Mouse (Mus musculus): Measurements from ENCODE around the gene Bcor. TPM values are rescaled to one million over a fixed set of nuclear protein-coding genes. Genes with fewer than 3 reads are reported as not detected.

Gene Bcor
- polyA plus RNA-seq, 1 experiment from 2014 or later: 14.2 TPM

GRCm38 (mm10) chrX:12128165-12129083 is 31.7 kb downstream of the Bcor start:
- DNase-seq (ENCODE audit: low spot score): peak; percentile 56

GRCm38 (mm10) chrX:12127799-12128164 is 32.4 kb downstream of the Bcor start:
- DNase-seq (ENCODE audit: low spot score): no peak

GRCm38 (mm10) chrX:12127106-12127670 is 33.0 kb downstream of the Bcor start:
- no peak for DNase-seq (ENCODE audit: low spot score)

DNA sequence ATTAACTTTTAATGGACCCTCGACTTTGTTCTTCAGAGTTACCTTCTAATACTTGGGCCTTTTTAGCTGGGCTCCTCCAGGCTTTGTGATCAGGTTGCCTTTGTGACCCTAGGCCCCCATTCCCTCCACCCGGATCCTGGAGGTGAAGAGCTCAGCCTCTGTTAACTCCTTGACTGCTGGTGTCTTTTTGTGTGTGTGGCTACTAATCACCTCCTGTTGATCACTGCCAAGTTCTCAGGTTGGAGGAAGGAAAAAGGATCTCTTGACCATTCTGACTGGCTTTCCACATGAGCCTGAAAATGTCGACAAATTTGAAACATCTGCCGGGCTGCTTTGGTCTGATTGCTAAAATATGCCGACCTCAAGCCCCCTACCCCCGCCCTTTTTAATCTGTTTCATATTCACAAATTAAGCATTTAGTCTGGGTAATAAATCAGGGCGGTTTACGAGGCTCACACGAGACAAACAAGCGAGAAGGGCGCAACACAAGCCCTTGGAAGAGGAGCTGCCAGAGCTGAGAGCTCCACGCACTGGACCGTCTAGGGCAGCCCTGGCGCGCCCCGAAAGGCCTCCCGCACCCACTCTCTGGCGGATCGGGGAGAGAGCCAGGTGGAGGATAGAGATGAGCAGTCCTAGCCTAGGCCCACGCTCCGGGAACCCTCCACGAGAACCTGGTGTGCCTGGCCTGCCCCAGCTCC is 33.6 kb downstream of the Bcor start:
- DNase-seq (ENCODE audit: low spot score): no peak

GRCm38 (mm10) chrX:12124571-12124970 is 35.6 kb downstream of the Bcor start:
- DNase-seq (ENCODE audit: low spot score): no peak

DNA sequence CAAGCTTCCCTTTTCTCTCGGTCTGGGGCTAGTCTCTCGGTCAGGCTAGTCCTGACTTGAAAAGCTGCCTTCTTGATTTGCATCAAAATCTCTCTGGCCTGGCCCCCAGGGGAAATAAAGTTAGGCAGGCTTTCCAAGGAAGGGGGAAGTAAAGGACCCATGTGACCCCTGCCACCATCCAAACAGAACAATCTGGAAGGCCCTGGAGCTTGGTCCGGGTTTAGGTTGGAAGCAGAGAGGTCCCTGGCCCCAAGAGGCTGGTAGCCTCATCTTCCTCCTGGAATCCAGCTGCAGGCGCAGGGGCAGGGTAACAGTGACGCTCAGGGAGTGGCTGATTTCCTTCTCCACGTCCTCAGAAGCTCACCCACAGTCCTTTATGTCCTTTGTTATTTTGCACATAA is 36.5 kb downstream of the Bcor start:
- DNase-seq (ENCODE audit: low spot score): no peak

- no peak for DNase-seq (ENCODE audit: low spot score)
These were observed 37.4 kb downstream of the Bcor start for GRCm38 (mm10) chrX:12122594-12123331.

- DNase-seq (ENCODE audit: low spot score): no peak
These were observed 40.7 kb downstream of the Bcor start for GRCm38 (mm10) chrX:12119476-12119875.

GRCm38 (mm10) chrX:12116128-12116527 is 44.0 kb downstream of the Bcor start:
- no peak for DNase-seq (ENCODE audit: low spot score)

GRCm38 (mm10) chrX:12112166-12112565 is 48.0 kb downstream of the Bcor start:
- no peak for DNase-seq (ENCODE audit: low spot score)

GRCm38 (mm10) chrX:12110518-12110917 is 49.6 kb downstream of the Bcor start:
- DNase-seq (ENCODE audit: low spot score): no peak

- DNase-seq (ENCODE audit: low spot score): no peak
These were observed 54.8 kb downstream of the Bcor start for GRCm38 (mm10) chrX:12105358-12105757.

- DNase-seq (ENCODE audit: low spot score): no peak
These were observed 63.2 kb downstream of the Bcor start for GRCm38 (mm10) chrX:12096783-12097526.

DNA sequence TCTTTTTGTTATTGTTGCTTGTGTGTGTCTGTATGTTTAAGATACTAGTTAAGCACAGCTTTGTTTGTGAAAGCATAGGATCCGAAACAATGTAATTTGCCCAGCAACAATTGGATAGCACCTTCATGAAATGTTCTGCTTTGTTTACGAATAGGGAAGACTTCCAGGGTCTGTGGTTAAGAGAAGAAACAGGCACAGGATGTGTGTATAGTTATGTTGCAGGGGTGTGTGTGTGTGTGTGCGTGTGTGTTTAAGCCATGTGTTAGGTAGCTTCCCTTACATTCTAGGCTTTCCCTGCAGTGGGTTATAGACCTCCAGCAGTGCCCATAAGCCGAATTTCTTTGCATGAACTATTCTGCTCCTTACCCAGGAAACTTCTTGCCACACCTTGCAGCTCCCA is 66.8 kb downstream of the Bcor start:
- no peak for DNase-seq (ENCODE audit: low spot score)

GRCm38 (mm10) chrX:12091431-12092061 is 68.6 kb downstream of the Bcor start:
- peak; percentile 37 for DNase-seq (ENCODE audit: low spot score)

DNA sequence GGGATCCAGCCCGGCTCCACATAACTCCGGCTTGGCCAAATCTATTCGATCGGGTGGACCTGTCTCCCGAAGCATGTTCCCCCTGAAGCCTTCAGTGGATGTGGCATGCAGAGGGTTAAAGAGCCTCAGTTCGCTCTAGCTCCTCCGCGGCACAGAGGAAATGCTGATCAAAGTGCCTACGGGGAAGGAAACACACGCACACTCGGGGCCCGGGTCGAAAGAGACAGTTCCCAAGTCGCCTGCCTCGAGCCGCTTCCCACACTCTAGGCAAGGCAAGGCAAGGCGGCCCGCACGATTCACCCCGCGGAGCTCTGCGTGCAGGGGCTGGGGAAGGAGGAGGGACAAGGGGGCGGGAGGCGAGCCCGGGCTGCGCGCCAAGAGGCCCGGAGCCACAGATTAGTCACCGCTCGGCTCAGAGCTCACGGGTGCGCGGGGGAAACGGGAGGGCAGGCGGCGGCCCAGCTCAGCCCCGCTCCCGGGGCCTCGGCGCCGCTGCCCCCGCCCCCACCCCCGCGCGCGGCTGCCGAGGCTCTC is 69.2 kb downstream of the Bcor start:
- DNase-seq (ENCODE audit: low spot score): peak; percentile 74

DNA sequence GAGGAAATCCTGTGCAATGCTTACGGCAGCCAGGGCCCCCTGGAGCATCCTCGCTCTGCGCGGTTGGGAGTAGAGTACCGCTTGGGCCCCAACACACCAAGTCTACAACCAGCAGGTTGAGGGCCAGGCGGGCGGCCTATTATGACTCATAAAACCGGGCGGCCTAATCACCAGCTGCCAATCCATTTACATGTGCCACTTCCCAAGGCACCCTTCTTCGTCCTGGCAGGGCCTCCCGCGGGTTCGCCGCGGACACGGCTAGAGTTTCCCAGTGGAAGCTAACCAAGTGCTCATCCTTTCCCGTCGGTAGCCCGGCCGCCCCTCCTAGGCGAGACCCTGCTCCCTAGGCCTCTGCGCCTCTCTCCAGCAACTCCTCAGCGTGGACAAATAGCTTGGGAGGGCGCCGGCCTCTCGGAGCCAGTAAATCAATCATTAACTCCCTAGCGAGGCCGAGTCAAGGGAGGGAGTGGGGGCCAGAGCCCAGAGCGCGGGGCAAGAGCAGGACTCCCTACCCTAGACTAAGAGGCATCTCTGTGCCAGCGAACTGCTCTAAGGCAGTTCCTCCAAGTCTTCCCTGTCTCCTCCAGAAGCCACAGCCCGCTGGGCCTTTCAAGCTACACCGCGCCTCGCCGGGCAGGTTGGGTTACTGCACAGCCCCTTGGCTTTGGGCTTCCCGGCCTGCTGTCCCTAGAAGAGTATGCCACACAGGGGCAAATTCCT is 69.8 kb downstream of the Bcor start:
- DNase-seq (ENCODE audit: low spot score): peak; percentile 21

DNA sequence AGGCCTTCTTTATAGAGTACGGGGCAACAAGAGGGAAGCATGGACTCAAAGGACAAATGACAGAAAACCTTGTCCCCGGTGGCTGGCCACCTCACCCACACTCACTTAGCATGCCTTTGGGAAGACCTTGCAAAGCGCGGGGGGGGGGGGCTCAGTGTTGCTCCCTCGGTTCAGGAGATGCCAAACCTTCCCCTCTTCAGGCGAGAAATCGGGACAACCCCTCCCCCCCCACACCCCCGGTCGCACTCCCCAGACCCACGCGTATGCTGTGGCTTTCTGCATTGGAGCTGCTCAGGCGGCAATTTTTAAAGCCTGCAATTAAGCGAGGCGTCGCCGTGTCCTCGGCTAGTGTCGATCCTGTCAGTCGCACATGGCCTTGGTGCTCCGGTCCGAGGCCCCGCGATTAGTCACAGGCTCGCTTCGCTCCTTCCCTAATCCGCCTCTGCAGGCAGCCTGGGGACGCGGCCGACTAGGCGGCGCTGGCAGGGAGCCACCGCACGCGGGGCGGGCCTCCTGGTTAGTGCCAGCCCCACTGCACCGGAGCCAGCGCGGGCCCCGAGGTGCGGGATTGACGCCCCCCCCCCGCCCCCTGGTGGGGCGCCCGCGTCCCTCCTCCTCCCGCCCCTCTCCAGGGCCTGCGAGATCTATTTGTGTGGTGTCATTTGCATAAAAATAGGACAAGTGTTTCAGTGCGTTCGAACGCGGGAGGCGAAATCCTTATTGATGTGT is 70.6 kb downstream of the Bcor start:
- DNase-seq (ENCODE audit: low spot score): peak; percentile 27

DNA sequence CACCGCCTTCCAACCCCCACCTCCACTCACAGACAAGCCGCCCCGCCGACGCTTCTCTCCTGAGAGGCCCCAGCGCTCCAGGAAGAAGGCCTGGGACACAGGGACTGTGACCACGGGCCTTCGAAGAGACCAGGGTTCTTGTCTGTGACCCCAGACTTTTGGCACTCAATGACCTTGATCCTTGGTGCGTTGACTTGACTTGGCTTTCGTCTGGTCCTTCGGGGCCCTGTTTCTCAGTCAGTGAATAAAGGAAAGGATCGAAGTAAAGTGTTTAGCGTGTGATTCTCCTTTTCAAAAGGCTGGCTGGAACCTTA is 71.2 kb downstream of the Bcor start:
- DNase-seq (ENCODE audit: low spot score): no peak

Measured in thymus, postnatal 0 days (tissue).